Mouse (Mus musculus) bone marrow, adult 2 months (tissue): ENCODE data around the gene Atp6v1f.

Experiments
- CTCF ChIP-seq: fragments of 200-500 bp; IDR thresholded peaks from 2 replicates; pipeline ENCODE4 v1.5.1; 2011; ENCODE audit warnings: low read length, control low read depth; ENCODE audit not compliant: control insufficient read depth, insufficient read depth
- POLR2A ChIP-seq: fragments of 200-500 bp; IDR thresholded peaks from 2 replicates; pipeline ENCODE4 v1.6.1; 2011; ENCODE audit warnings: low read depth, mild to moderate bottlenecking, control low read depth, low read length, borderline replicate concordance; ENCODE audit not compliant: control insufficient read depth

- no peak for TF ChIP-seq CTCF
- no peak for TF ChIP-seq POLR2A
These were observed 42.4 kb upstream of the Atp6v1f start for GRCm38 (mm10) chr6:29425118-29425517.
